In genomic region chr7:84246878-84247277, GRCm38 (mm10) we compare ENCODE assay signal across 22 mouse cellular contexts.
DNase-seq lines count a peak whose midpoint lies in the region; ATAC-seq lines count a peak whose summit lies in the region.
"Had no signal": no experiment of that assay in that cellular context is flagged by ENCODE, and none has a peak within 500 bp of the region (broad histone marks: within the 10 kb centered on the region; RNA-seq: fewer than 3 reads in every experiment).

No protein-coding gene starts in this region.

- no peak overlapping the region for H3K4me2 ChIP-seq in kidney, embryonic 15.5 days
- no peak overlapping the region for H3K4me2 ChIP-seq in stomach, embryonic 15.5 days
- H3K4me2 ChIP-seq: embryonic facial prominence, embryonic 12.5 days; forebrain, embryonic 12.5 days; heart, embryonic 11.5 days; heart, embryonic 15.5 days; hindbrain, embryonic 13.5 days had no signal

- no peak overlapping the region for H3K4me3 ChIP-seq in kidney, embryonic 15.5 days (replicated peaks)
- H3K4me3 ChIP-seq in stomach, embryonic 15.5 days (replicated peaks) = no peak overlapping the region
- H3K4me3 ChIP-seq: embryonic facial prominence, embryonic 12.5 days; forebrain, embryonic 12.5 days; heart, adult 2 months; heart, embryonic 15.5 days; hindbrain, embryonic 13.5 days had no signal

- no peaks in the 10 kb centered on the region for H3K9me3 ChIP-seq in kidney, embryonic 15.5 days (replicated peaks)
- no peaks in the 10 kb centered on the region for H3K9me3 ChIP-seq in stomach, embryonic 15.5 days
- H3K9me3 ChIP-seq: embryonic facial prominence, embryonic 12.5 days; forebrain, embryonic 12.5 days; heart, embryonic 15.5 days; hindbrain, embryonic 13.5 days had no signal

- WGBS in kidney, embryonic 15.5 days = 83% methylated on average over 5 of the region's 5 CpGs
- 69% methylated on average over 5 of the region's 5 CpGs for WGBS in stomach, embryonic 15.5 days

- no peak for DNase-seq in kidney, postnatal 25 days
- peak; percentile 6 for DNase-seq in R1 (ENCODE audit: low read depth, low spot score)
- DNase-seq in gonadal fat pad, adult 2 months (ENCODE audit: low read depth) = peak; percentile 24
- no peak for DNase-seq in cerebellum, postnatal 10 days
- no peak for DNase-seq in urinary bladder, postnatal 25 days (ENCODE audit: low spot score)
- DNase-seq: adrenal gland, adult 2 months; adrenal gland, postnatal 25 days; cerebellum, adult 2 months; cerebellum, postnatal 14 days; gastrocnemius, postnatal 10 days; heart, adult 2 months; heart, postnatal 14 days had no signal

- H3K9ac ChIP-seq in kidney, embryonic 15.5 days = no peak overlapping the region
- no peak overlapping the region for H3K9ac ChIP-seq in stomach, embryonic 15.5 days
- H3K9ac ChIP-seq: embryonic facial prominence, embryonic 12.5 days; forebrain, embryonic 12.5 days; heart, embryonic 15.5 days; hindbrain, embryonic 13.5 days had no signal

- ATAC-seq in kidney, embryonic 15.5 days (replicated peaks; ENCODE audit: low FRiP score) = no peak
- no peak for ATAC-seq in stomach, embryonic 15.5 days (ENCODE audit: insufficient read depth, low FRiP score, low read depth)
- ATAC-seq: forebrain, embryonic 16.5 days had no signal

- H3K27ac ChIP-seq in kidney, embryonic 15.5 days = peak overlapping the region; percentile 88
- H3K27ac ChIP-seq in stomach, embryonic 15.5 days = peak overlapping the region; percentile 59; the same call in 1 of the 2 replicates
- H3K27ac ChIP-seq: embryonic facial prominence, embryonic 12.5 days; forebrain, embryonic 12.5 days; heart, adult 2 months; heart, embryonic 15.5 days; hindbrain, embryonic 13.5 days had no signal

- peaks cover 20% of the 10 kb centered on the region for H3K4me1 ChIP-seq in kidney, embryonic 15.5 days
- H3K4me1 ChIP-seq in stomach, embryonic 15.5 days = 0 out of 2 replicates have a peak, but pooled peaks cover 3% of the 10 kb centered on the region
- H3K4me1 ChIP-seq: embryonic facial prominence, embryonic 12.5 days; heart, embryonic 15.5 days; hindbrain, embryonic 13.5 days had no signal

- H3K27me3 ChIP-seq in kidney, embryonic 15.5 days = no peaks in the 10 kb centered on the region
- no peaks in the 10 kb centered on the region for H3K27me3 ChIP-seq in stomach, embryonic 15.5 days (replicated peaks)
- H3K27me3 ChIP-seq: CH12.LX; embryonic facial prominence, embryonic 12.5 days; forebrain, embryonic 12.5 days; heart, embryonic 15.5 days; hindbrain, embryonic 13.5 days; Patski had no signal

- no peaks in the 10 kb centered on the region for H3K36me3 ChIP-seq in kidney, embryonic 15.5 days
- no peaks in the 10 kb centered on the region for H3K36me3 ChIP-seq in stomach, embryonic 15.5 days
- H3K36me3 ChIP-seq: heart, embryonic 15.5 days had no signal

Comparison
In these comparisons a context has a peak if more than half of its experiments do, and no peak if none do; other contexts are left out.
1. DNase-seq: peak in R1 (single experiment) and gonadal fat pad, adult 2 months (single experiment); none in kidney, postnatal 25 days (0 of 2), cerebellum, postnatal 10 days (0 of 2) and urinary bladder, postnatal 25 days (single experiment).